In genomic region chr3:85480638-85481037, GRCm38 (mm10) we compare ENCODE assay signal across 13 mouse cellular contexts.
DNase-seq lines count a peak whose midpoint lies in the region; ATAC-seq and TF ChIP-seq lines count a peak whose summit lies in the region.
"Had no signal": no experiment of that assay in that cellular context is flagged by ENCODE, and none has a peak within 500 bp of the region (broad histone marks: within the 10 kb centered on the region; RNA-seq: fewer than 3 reads in every experiment).

No protein-coding gene starts in this region.

- TF ChIP-seq EP300 in liver, embryonic 14.5 days (IDR thresholded peaks at IDR 0.05; ENCODE audit: low read depth) = no peak

- no peaks in the 10 kb centered on the region for H3K9me3 ChIP-seq in liver, embryonic 14.5 days (ENCODE audit: control insufficient read depth, low read length)
- H3K9me3 ChIP-seq in E14TG2a.4 (ENCODE audit: low read length) = no peaks in the 10 kb centered on the region; the same call in 1 of the 2 replicates
- H3K9me3 ChIP-seq: hindbrain, embryonic 12.5 days; midbrain, embryonic 12.5 days had no signal

- H3K27me3 ChIP-seq in cerebellum, adult 2 months (ENCODE audit: control insufficient read depth, insufficient read depth, low read length) = no peaks in the 10 kb centered on the region
- H3K27me3 ChIP-seq in liver, embryonic 14.5 days (ENCODE audit: control insufficient read depth, insufficient read depth, low read length) = no peaks in the 10 kb centered on the region
- H3K27me3 ChIP-seq in E14TG2a.4 (ENCODE audit: insufficient read depth, low read length) = no peaks in the 10 kb centered on the region
- H3K27me3 ChIP-seq: hindbrain, embryonic 12.5 days; midbrain, embryonic 12.5 days had no signal

- no peak for DNase-seq in cerebellum, adult 2 months
- DNase-seq in cerebellum, postnatal 14 days = no peak
- no peak for DNase-seq in liver, embryonic 14.5 days (ENCODE audit: low read depth in 3 of 3, low spot score in 3 of 3)
- DNase-seq in liver = no peak
- no peak for DNase-seq in ovary, adult 18-20 months (ENCODE audit: low spot score)
- DNase-seq in thymus, postnatal 36 days = no peak
- DNase-seq: adrenal gland, postnatal 25 days; kidney, adult 8-10 months; right cerebral cortex, postnatal 14 days had no signal

- H3K4me3 ChIP-seq in cerebellum, adult 2 months (replicated peaks; ENCODE audit: insufficient read depth, low read depth, low read length) = no peak overlapping the region
- H3K4me3 ChIP-seq in liver, embryonic 14.5 days (ENCODE audit: insufficient read depth in 1 of 2, low read depth in 2 of 2, low read length in 2 of 2) = no peak overlapping the region
- H3K4me3 ChIP-seq in E14TG2a.4 (replicated peaks; ENCODE audit: low read length) = no peak overlapping the region
- H3K4me3 ChIP-seq in bone marrow, adult 2 months (replicated peaks; ENCODE audit: control insufficient read depth, low read depth, low read length) = no peak overlapping the region
- H3K4me3 ChIP-seq: hindbrain, embryonic 12.5 days; midbrain, embryonic 12.5 days had no signal

- peaks cover 7% of the 10 kb centered on the region for H3K4me1 ChIP-seq in cerebellum, adult 2 months (ENCODE audit: control insufficient read depth, insufficient read depth, low read length)
- no peaks in the 10 kb centered on the region for H3K4me1 ChIP-seq in liver, embryonic 14.5 days (replicated peaks; ENCODE audit: control insufficient read depth in 2 of 2, insufficient read depth in 2 of 2, low read length in 1 of 2)
- H3K4me1 ChIP-seq in E14TG2a.4 (replicated peaks; ENCODE audit: low read depth, low read length) = no peaks in the 10 kb centered on the region; the same call in 1 of the 2 replicates
- no peaks in the 10 kb centered on the region for H3K4me1 ChIP-seq in bone marrow, adult 2 months (ENCODE audit: control insufficient read depth, insufficient read depth, low read length)
- H3K4me1 ChIP-seq: hindbrain, embryonic 12.5 days; midbrain, embryonic 12.5 days had no signal

- no peak overlapping the region for H3K27ac ChIP-seq in cerebellum, adult 2 months (ENCODE audit: insufficient read depth, low read length)
- H3K27ac ChIP-seq in liver, embryonic 14.5 days = no peak overlapping the region
- no peak overlapping the region for H3K27ac ChIP-seq in bone marrow, adult 2 months (ENCODE audit: control insufficient read depth, insufficient read depth, low read depth, low read length, poor library complexity)
- H3K27ac ChIP-seq: hindbrain, embryonic 12.5 days; midbrain, embryonic 12.5 days had no signal

- no peak for ATAC-seq in liver, embryonic 14.5 days (ENCODE audit: insufficient read depth)

- no peaks in the 10 kb centered on the region for H3K36me3 ChIP-seq in liver, embryonic 14.5 days (replicated peaks; ENCODE audit: control insufficient read depth, insufficient read depth, low read depth)
- H3K36me3 ChIP-seq in E14TG2a.4 (ENCODE audit: insufficient read depth, low read length) = no peaks in the 10 kb centered on the region
- H3K36me3 ChIP-seq: hindbrain, embryonic 12.5 days; midbrain, embryonic 12.5 days had no signal

- no peak overlapping the region for H3K9ac ChIP-seq in liver, embryonic 14.5 days (replicated peaks)
- H3K9ac ChIP-seq: hindbrain, embryonic 12.5 days; midbrain, embryonic 12.5 days had no signal

- no peak overlapping the region for H3K4me2 ChIP-seq in liver, embryonic 14.5 days (ENCODE audit: low read depth)
- H3K4me2 ChIP-seq: hindbrain, embryonic 12.5 days; midbrain, embryonic 12.5 days had no signal

- WGBS in cerebellum, adult 2 months = 93% methylated on average over 1 of the region's 1 CpGs
- 60% methylated on average over 1 of the region's 1 CpGs for WGBS in liver, embryonic 14.5 days (ENCODE audit: insufficient replicate concordance)
- WGBS in bone marrow, adult 2 months = 83% methylated on average over 1 of the region's 1 CpGs

- TF ChIP-seq CTCF in cerebellum, adult 2 months (IDR thresholded peaks at IDR 0.05; ENCODE audit: borderline replicate concordance, insufficient read depth, low read depth, low read length) = peak; percentile 17; the same call in 1 of the 2 replicates
- TF ChIP-seq CTCF in liver, embryonic 14.5 days (IDR thresholded peaks at IDR 0.05; ENCODE audit: low read depth) = peak; percentile 56
- TF ChIP-seq CTCF in E14TG2a.4 (conservative IDR thresholded peaks at IDR 0.05; ENCODE audit: low read length) = peak; percentile 84
- TF ChIP-seq CTCF in bone marrow, adult 2 months (IDR thresholded peaks at IDR 0.05; ENCODE audit: control insufficient read depth, insufficient read depth, low read length) = 0 out of 2 replicates have a peak, but pooled peaks have one; percentile 2

- no peak for TF ChIP-seq POLR2A in cerebellum, adult 2 months (IDR thresholded peaks at IDR 0.05; ENCODE audit: borderline replicate concordance, insufficient read depth, low read length)
- TF ChIP-seq POLR2A in bone marrow, adult 2 months (IDR thresholded peaks at IDR 0.05; ENCODE audit: borderline replicate concordance, control insufficient read depth, low read depth, low read length) = no peak

Comparison
In these comparisons a context has a peak if more than half of its experiments do, and no peak if none do; other contexts are left out.
1. CTCF ChIP-seq: peak in every context shown above with its lines; median percentile 84 in E14TG2a.4; 56 in liver, embryonic 14.5 days; 17 in cerebellum, adult 2 months; 2 in bone marrow, adult 2 months.